Mouse (Mus musculus) ES-Bruce4 (cell line): ENCODE measurements at regions not wholly inside any gene's neighbourhood (a gene's known extent, or its start where the extent isn't known, plus 50 kb on each side); places are given as distances from the start of the nearest gene placed in this dataset.

Source experiments
- CTCF ChIP-seq: IDR thresholded peaks from one replicate; pipeline ENCODE4 v1.8.1; 2011; ENCODE audit warnings: low read depth, low read length
- EP300 ChIP-seq: IDR thresholded peaks from 2 replicates; pipeline ENCODE4 v1.6.1; 2011; ENCODE audit warnings: low read depth, low read length; ENCODE audit not compliant: insufficient read depth
- POLR2A ChIP-seq: IDR thresholded peaks from one replicate; pipeline ENCODE4 v1.8.1; 2011; ENCODE audit warnings: low read length; ENCODE audit not compliant: insufficient read depth

- TF ChIP-seq CTCF (no peak), POLR2A (no peak), EP300 (no peak)
Observed at GRCm38 (mm10) chr9:46784355-46784975, 214.1 kb upstream of the Gm4791 start.
